Mouse (Mus musculus): ENCODE measurements around the gene Chp1. TPM values are rescaled to one million over a fixed set of nuclear protein-coding genes. Genes with fewer than 3 reads are reported as not detected.

The Chp1 gene
- polyA plus RNA-seq (2012): 11.6 and 12.6 TPM in 2 replicates

GRCm38 (mm10) chr2:119547522-119548370, at the start of gene Chp1, which contains the start of gene Exd1:
TSS of gene Chp1 (plus strand) at chr2:119547697.
TSS of gene Exd1 (minus strand) at chr2:119547627.

GRCm38 (mm10) chr2:119618199-119618982, 70.9 kb downstream of the Chp1 start, which contains the start of the genes Nusap1 and Oip5:
TSS of gene Nusap1 (plus strand) at chr2:119618298.
TSS of gene Oip5 (minus strand) at chr2:119618469.

Other genes with a start within 250 kb of the Chp1 start
- 0.42 and 0.61 TPM in 2 replicates for gene Dll4, start 221.9 kb upstream of the Chp1 start, polyA plus RNA-seq (2012)
- gene Chac1, start 196.5 kb upstream of the Chp1 start, polyA plus RNA-seq (2012): 7.4 and 8.4 TPM in 2 replicates
- gene Ino80, start 70.0 kb upstream of the Chp1 start, polyA plus RNA-seq (2012): 6.8 and 8.1 TPM in 2 replicates
- gene Exd1, start 70 bp upstream of the Chp1 start, polyA plus RNA-seq (2012): 0.09 TPM in 1 of 2 replicates, not detected in the other
- gene Nusap1, start 70.6 kb downstream of the Chp1 start, polyA plus RNA-seq (2012): 2.2 TPM in 2 replicates
- 13.7 and 16.8 TPM in 2 replicates for gene Oip5, start 70.8 kb downstream of the Chp1 start, polyA plus RNA-seq (2012)
- gene Ndufaf1, start 115.1 kb downstream of the Chp1 start, polyA plus RNA-seq (2012): 3.1 and 4.6 TPM in 2 replicates
- gene Rtf1, start 127.4 kb downstream of the Chp1 start, polyA plus RNA-seq (2012): 54.8 and 75.6 TPM in 2 replicates
- 0.82 and 0.90 TPM in 2 replicates for gene Itpka, start 194.6 kb downstream of the Chp1 start, polyA plus RNA-seq (2012)
- 0.06 and 0.09 TPM in 2 replicates for gene Ltk, start 212.7 kb downstream of the Chp1 start, polyA plus RNA-seq (2012)
- gene Rpap1, start 239.8 kb downstream of the Chp1 start, polyA plus RNA-seq (2012): 21.8 and 23.2 TPM in 2 replicates